Mouse (Mus musculus) monocyte, adult 59 days (primary cell): ENCODE data around the gene Cldn34c4. TPM values are rescaled to one million over a fixed set of nuclear protein-coding genes. Genes with fewer than 3 reads are reported as not detected.

Experiments used
- total RNA-seq, 2 experiments: library from RNA; stranded (reverse); gene quantifications; one replicate each; pipeline ENCODE4 v1.2.4; 2023

Cldn34c4 gene
- total RNA-seq = not detected

GRCm38 (mm10) chrX:127736454-127736853 lies at the start of gene Cldn34c4:
Cldn34c4 (minus strand) TSS chrX:127736554.

